Comparison of ENCODE assay signal across 8 mouse cellular contexts in the genomic region with DNA sequence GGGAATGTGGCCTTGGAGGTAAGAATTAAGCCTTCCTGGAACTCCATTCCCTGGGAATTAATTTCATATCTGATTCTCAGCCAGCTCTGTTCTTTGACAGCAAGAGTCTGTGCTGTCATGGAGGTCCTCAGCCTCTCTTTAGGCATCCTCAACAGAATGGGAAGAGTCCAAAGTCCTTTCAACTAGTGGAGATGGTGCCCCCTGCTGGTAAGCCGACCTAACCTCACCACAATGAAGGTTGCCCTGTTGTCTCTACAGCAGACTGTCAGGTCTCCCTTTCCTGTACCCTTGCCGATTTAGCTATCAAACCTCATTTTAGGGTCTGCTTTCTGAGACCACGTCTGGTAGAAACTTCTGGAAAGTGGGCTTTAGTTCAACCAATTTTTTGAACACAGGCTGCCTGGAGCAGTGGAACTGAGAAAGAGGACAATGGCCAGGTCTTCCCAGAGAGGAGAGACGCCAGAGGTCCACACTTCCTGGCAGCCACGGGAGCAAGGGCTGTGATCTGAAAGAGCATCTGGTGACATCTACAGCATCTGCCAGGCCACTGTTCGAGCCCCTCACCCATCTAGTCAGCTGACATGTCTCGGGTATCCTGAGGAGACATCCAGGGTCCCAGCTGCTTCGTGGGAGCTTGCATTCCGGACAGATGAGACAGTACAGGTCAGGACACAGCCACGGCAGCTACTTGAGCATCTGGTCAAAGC. TPM values are rescaled to one million over a fixed set of nuclear protein-coding genes. Genes with fewer than 3 reads are reported as not detected.
DNase-seq lines count a peak whose midpoint lies in the region; ATAC-seq and TF ChIP-seq lines count a peak whose summit lies in the region.

No protein-coding gene starts in this region.

- CTCF ChIA-PET in Patski (lab: Charles Lee): interaction anchor here (0.6 to 3.3 kb wide), 17 partner anchors 8 to 95 kb away, joined by 3 to 40 read pairs (median 6); partner anchors contain the start of genes Hes6, Per2 and Traf3ip1

- no peak overlapping the region for H3K9ac ChIP-seq in hindbrain, postnatal 0 days (replicated peaks; ENCODE audit: low read length)

- WGBS in hindbrain, postnatal 0 days: 48% methylated on average over 10 of the region's 10 CpGs

- peak; percentile 91 for TF ChIP-seq CTCF in Patski (IDR thresholded peaks at IDR 0.05)
- TF ChIP-seq CTCF in hindbrain, postnatal 0 days (IDR thresholded peaks at IDR 0.05; ENCODE audit: low read depth): peak; percentile 83

- no peak overlapping the region for H3K4me2 ChIP-seq in hindbrain, postnatal 0 days (ENCODE audit: low read depth, low read length)

- H3K9me3 ChIP-seq in hindbrain, postnatal 0 days (ENCODE audit: low read length): no peaks in the 10 kb centered on the region

- H3K4me3 ChIP-seq in hindbrain, postnatal 0 days (ENCODE audit: low read length): no peak overlapping the region

- H3K4me1 ChIP-seq in hindbrain, postnatal 0 days (ENCODE audit: insufficient read depth, low read length): no peaks in the 10 kb centered on the region

- no peak overlapping the region for H3K27ac ChIP-seq in hindbrain, postnatal 0 days

- no peaks in the 10 kb centered on the region for H3K36me3 ChIP-seq in hindbrain, postnatal 0 days (ENCODE audit: insufficient read depth, low read length)

- no peak for DNase-seq in Patski (ENCODE audit: low read depth, low spot score)
- peak; percentile 84 for DNase-seq in cerebellum, adult 18-20 months
- peak; percentile 79 for DNase-seq in frontal cortex, postnatal 36 days (ENCODE audit: low spot score in 2 of 2)
- DNase-seq in hindbrain, postnatal 0 days (ENCODE audit: low spot score): peak; percentile 85
- peak; percentile 69 for DNase-seq in left cerebral cortex, adult 11 months (ENCODE audit: low spot score)
- DNase-seq in lung, postnatal 25 days (ENCODE audit: low spot score): peak; percentile 90
- DNase-seq in right cerebral cortex, postnatal 25 days: peak; percentile 66
- peak; percentile 91 for DNase-seq in urinary bladder, postnatal 14 days (ENCODE audit: low spot score)

- no peak for ATAC-seq in Patski
- peak; percentile 81 for ATAC-seq in hindbrain, postnatal 0 days

- no peaks in the 10 kb centered on the region for H3K27me3 ChIP-seq in Patski
- no peaks in the 10 kb centered on the region for H3K27me3 ChIP-seq in hindbrain, postnatal 0 days (ENCODE audit: insufficient read depth, low read length)

- POLR2A ChIA-PET in Patski (lab: Charles Lee): interaction anchor here (0.8 to 1.6 kb wide), 8 partner anchors 17 to 137 kb away, joined by 3 to 5 read pairs (median 3); partner anchors contain the start of gene Per2

- in situ Hi-C loops in Patski (cut with MboI; ENCODE audit: low pct_unique_long_range_greater_than_20kb): no loop called here

RNA-seq across cellular contexts. Expression of gene Traf3ip1, which starts 11.0 kb away (rescaled TPM):
- polyA plus RNA-seq in Patski (2021): 19.0 TPM
- total RNA-seq in hindbrain, postnatal 0 days (2014; rRNA removed): 10.3 and 11.7 TPM in 2 replicates
- polyA plus RNA-seq in hindbrain, postnatal 0 days (2015; fragmentation: Nextera tagmentation; extraction: Ambion mirVana): 7.4 and 8.1 TPM in 2 replicates

RNA-seq across cellular contexts. Expression of gene Per2, which starts 24.3 kb away (rescaled TPM):
- polyA plus RNA-seq in Patski (2021): 9.7 TPM
- 10.0 and 12.0 TPM in 2 replicates for total RNA-seq in hindbrain, postnatal 0 days (2014; rRNA removed)
- 4.2 and 5.1 TPM in 2 replicates for polyA plus RNA-seq in hindbrain, postnatal 0 days (2015; fragmentation: Nextera tagmentation; extraction: Ambion mirVana)

RNA-seq across cellular contexts. Expression of gene Asb1, which starts 56.9 kb away (rescaled TPM):
- polyA plus RNA-seq in Patski (2021): 15.4 TPM
- total RNA-seq in hindbrain, postnatal 0 days (2014; rRNA removed): 35.2 and 41.9 TPM in 2 replicates
- 9.5 and 10.2 TPM in 2 replicates for polyA plus RNA-seq in hindbrain, postnatal 0 days (2015; fragmentation: Nextera tagmentation; extraction: Ambion mirVana)
